Mouse (Mus musculus): ENCODE measurements at regions not wholly inside any gene's neighbourhood (a gene's known extent, or its start where the extent isn't known, plus 50 kb on each side); places are given as distances from the start of the nearest gene placed in this dataset.
"Not testable (repeated sequence)": the region's sequence is repeated elsewhere in the genome, so short reads cannot be mapped to it uniquely, and the experiment has no call there.

GRCm38 (mm10) chr3:22008432-22008831 is 68.0 kb upstream of the Tbl1xr1 start:
- in situ Hi-C loops (cut with MboI; ENCODE audit: low sequenced_read_pairs in 2 of 2, unreplicated experiment in 2 of 2), result no loop called here
- no peak overlapping the region for H3K27ac ChIP-seq (ENCODE audit: insufficient read depth, low read depth, low read length, poor library complexity, severe bottlenecking)
- no peaks in the 10 kb centered on the region for H3K36me3 ChIP-seq (ENCODE audit: control insufficient read depth, insufficient read depth, low read length, poor library complexity, severe bottlenecking)
- H3K9ac ChIP-seq (ENCODE audit: insufficient read depth, low read depth, low read length, poor library complexity, severe bottlenecking), result no peak overlapping the region
- no peaks in the 10 kb centered on the region for H3K9me3 ChIP-seq (ENCODE audit: control insufficient read depth, insufficient read depth, low read depth, low read length)
- no peak overlapping the region for H3K4me3 ChIP-seq (ENCODE audit: insufficient read depth in 1 of 2, low read depth in 1 of 2, low read length in 2 of 2, poor library complexity in 1 of 2, severe bottlenecking in 1 of 2)
- peaks cover 6 to 7% of the 10 kb centered on the region in 2 experiments; a peak in 3 of 4 replicates for H3K4me1 ChIP-seq (ENCODE audit: control insufficient read depth in 2 of 2, insufficient read depth in 2 of 2, low read length in 2 of 2, poor library complexity in 1 of 2)
- no peak for TF ChIP-seq ZNF384 (IDR thresholded peaks at IDR 0.05; ENCODE audit: low read depth, low read length)
- no peak for DNase-seq (ENCODE audit: low read depth, low spot score)

GRCm38 (mm10) chr3:22009898-22010699 is 66.4 kb upstream of the Tbl1xr1 start:
- Histone ChIP-seq H3K4me3 (ENCODE audit: insufficient read depth in 1 of 2, low read depth in 1 of 2, low read length in 2 of 2, poor library complexity in 1 of 2, severe bottlenecking in 1 of 2) (no peak overlapping the region), H3K9ac (ENCODE audit: insufficient read depth, low read depth, low read length, poor library complexity, severe bottlenecking) (no peak overlapping the region), H3K27ac (ENCODE audit: insufficient read depth, low read depth, low read length, poor library complexity, severe bottlenecking) (no peak overlapping the region), H3K36me3 (ENCODE audit: control insufficient read depth, insufficient read depth, low read length, poor library complexity, severe bottlenecking) (no peaks in the 10 kb centered on the region), H3K9me3 (ENCODE audit: control insufficient read depth, insufficient read depth, low read depth, low read length) (no peaks in the 10 kb centered on the region), H3K4me1 (ENCODE audit: control insufficient read depth in 2 of 2, insufficient read depth in 2 of 2, low read length in 2 of 2, poor library complexity in 1 of 2) (peaks cover 6% of the 10 kb centered on the region in 2 experiments; a peak in 2 of 4 replicates)
- in situ Hi-C loops (cut with MboI; ENCODE audit: low sequenced_read_pairs in 2 of 2, unreplicated experiment in 2 of 2), result no loop called here
- no peak for TF ChIP-seq HCFC1 (IDR thresholded peaks at IDR 0.05; ENCODE audit: borderline replicate concordance, insufficient read depth, low read length)
- TF ChIP-seq MAFK (IDR thresholded peaks at IDR 0.05; ENCODE audit: insufficient read depth, low read depth, low read length), result no peak
- TF ChIP-seq ZC3H11A (IDR thresholded peaks at IDR 0.05; ENCODE audit: borderline replicate concordance, low read depth, low read length), result no peak
- TF ChIP-seq ZNF384 (IDR thresholded peaks at IDR 0.05; ENCODE audit: low read depth, low read length), result no peak
- TF ChIP-seq CHD2 (IDR thresholded peaks at IDR 0.05; ENCODE audit: low read depth, low read length), result no peak
- DNase-seq (ENCODE audit: low read depth, low spot score), result no peak

GRCm38 (mm10) chr3:22010700-22010991 is 65.8 kb upstream of the Tbl1xr1 start:
- H3K4me3 ChIP-seq (ENCODE audit: insufficient read depth in 1 of 2, low read depth in 1 of 2, low read length in 2 of 2, poor library complexity in 1 of 2, severe bottlenecking in 1 of 2); H3K27ac ChIP-seq (ENCODE audit: insufficient read depth, low read depth, low read length, poor library complexity, severe bottlenecking); in situ Hi-C loops (cut with MboI; ENCODE audit: low sequenced_read_pairs in 2 of 2, unreplicated experiment in 2 of 2); H3K9ac ChIP-seq (ENCODE audit: insufficient read depth, low read depth, low read length, poor library complexity, severe bottlenecking); H3K4me1 ChIP-seq (ENCODE audit: control insufficient read depth in 2 of 2, insufficient read depth in 2 of 2, low read length in 2 of 2, poor library complexity in 1 of 2); H3K9me3 ChIP-seq (ENCODE audit: control insufficient read depth, insufficient read depth, low read depth, low read length); H3K36me3 ChIP-seq (ENCODE audit: control insufficient read depth, insufficient read depth, low read length, poor library complexity, severe bottlenecking); DNase-seq (ENCODE audit: low read depth, low spot score): not testable (repeated sequence)

GRCm38 (mm10) chr3:22021360-22021935 is 55.0 kb upstream of the Tbl1xr1 start:
- in situ Hi-C loops (cut with MboI; ENCODE audit: low sequenced_read_pairs in 2 of 2, unreplicated experiment in 2 of 2), result no loop called here
- Histone ChIP-seq H3K9me3 (ENCODE audit: control insufficient read depth, insufficient read depth, low read depth, low read length) (peaks cover 3% of the 10 kb centered on the region; the same call in 1 of the 2 replicates), H3K4me3 (ENCODE audit: insufficient read depth in 1 of 2, low read depth in 1 of 2, low read length in 2 of 2, poor library complexity in 1 of 2, severe bottlenecking in 1 of 2) (no peak overlapping the region), H3K36me3 (ENCODE audit: control insufficient read depth, insufficient read depth, low read length, poor library complexity, severe bottlenecking) (no peaks in the 10 kb centered on the region), H3K4me1 (ENCODE audit: control insufficient read depth in 2 of 2, insufficient read depth in 2 of 2, low read length in 2 of 2, poor library complexity in 1 of 2) (peaks cover 2 to 20% of the 10 kb centered on the region in 2 experiments; a peak in 2 of 4 replicates), H3K9ac (ENCODE audit: insufficient read depth, low read depth, low read length, poor library complexity, severe bottlenecking) (no peak overlapping the region), H3K27ac (ENCODE audit: insufficient read depth, low read depth, low read length, poor library complexity, severe bottlenecking) (no peak overlapping the region)
- no peak for TF ChIP-seq MAFK (IDR thresholded peaks at IDR 0.05; ENCODE audit: insufficient read depth, low read depth, low read length)
- TF ChIP-seq ZC3H11A (IDR thresholded peaks at IDR 0.05; ENCODE audit: borderline replicate concordance, low read depth, low read length), result no peak
- TF ChIP-seq CHD2 (IDR thresholded peaks at IDR 0.05; ENCODE audit: low read depth, low read length), result no peak
- TF ChIP-seq HCFC1 (IDR thresholded peaks at IDR 0.05; ENCODE audit: borderline replicate concordance, insufficient read depth, low read length), result no peak
- no peak for TF ChIP-seq ZNF384 (IDR thresholded peaks at IDR 0.05; ENCODE audit: low read depth, low read length)
- DNase-seq (ENCODE audit: low read depth, low spot score), result no peak

- no peaks in the 10 kb centered on the region for H3K36me3 ChIP-seq (ENCODE audit: control insufficient read depth, insufficient read depth, low read length, poor library complexity, severe bottlenecking)
- DNase-seq (ENCODE audit: low read depth, low spot score), result no peak
- TF ChIP-seq ZNF384 (IDR thresholded peaks at IDR 0.05; ENCODE audit: low read depth, low read length), result no peak
- no peak for TF ChIP-seq HCFC1 (IDR thresholded peaks at IDR 0.05; ENCODE audit: borderline replicate concordance, insufficient read depth, low read length)
- no peak for TF ChIP-seq MAFK (IDR thresholded peaks at IDR 0.05; ENCODE audit: insufficient read depth, low read depth, low read length)
These were observed 54.0 kb upstream of the Tbl1xr1 start for GRCm38 (mm10) chr3:22022418-22022817.

More at GRCm38 (mm10) chr3:22022418-22022817, 54.0 kb upstream of the Tbl1xr1 start:
- peaks cover 2 to 20% of the 10 kb centered on the region in 2 experiments; a peak in 2 of 4 replicates for H3K4me1 ChIP-seq (ENCODE audit: control insufficient read depth in 2 of 2, insufficient read depth in 2 of 2, low read length in 2 of 2, poor library complexity in 1 of 2)
- H3K27ac ChIP-seq (ENCODE audit: insufficient read depth, low read depth, low read length, poor library complexity, severe bottlenecking), result no peak overlapping the region
- no peak overlapping the region for H3K4me3 ChIP-seq (ENCODE audit: insufficient read depth in 1 of 2, low read depth in 1 of 2, low read length in 2 of 2, poor library complexity in 1 of 2, severe bottlenecking in 1 of 2)
- in situ Hi-C loops (cut with MboI; ENCODE audit: low sequenced_read_pairs in 2 of 2, unreplicated experiment in 2 of 2), result no loop called here
- H3K9ac ChIP-seq (ENCODE audit: insufficient read depth, low read depth, low read length, poor library complexity, severe bottlenecking), result no peak overlapping the region
- peaks cover 3% of the 10 kb centered on the region; the same call in 1 of the 2 replicates for H3K9me3 ChIP-seq (ENCODE audit: control insufficient read depth, insufficient read depth, low read depth, low read length)

All from ES-E14 (cell line).